Mouse (Mus musculus): ENCODE data around the gene Phf20. TPM values are rescaled to one million over a fixed set of nuclear protein-coding genes. Genes with fewer than 3 reads are reported as not detected.

Gene Phf20
- total RNA-seq, 2 experiments from 2014 or later = 76.5 to 77.4 TPM

GRCm38 (mm10) chr2:156311841-156312291 is 115.6 kb downstream of the Phf20 start:
- DNase-seq (ENCODE audit: low spot score in 2 of 2) = peak; percentile 51 to 55

- peak; percentile 85 for DNase-seq (ENCODE audit: low spot score in 2 of 2)
Measured at GRCm38 (mm10) chr2:156312297-156312897, 116.1 kb downstream of the Phf20 start, which contains the start of the genes Cnbd2 and Scand1. Gene Cnbd2, plus strand, starts transcription at chr2:156312299. Gene Scand1, minus strand, starts transcription at chr2:156312704.

GRCm38 (mm10) chr2:156313153-156313552 is 116.9 kb downstream of the Phf20 start:
- DNase-seq (ENCODE audit: low spot score in 2 of 2) = no peak

- no peak for DNase-seq (ENCODE audit: low spot score in 2 of 2)
Measured at GRCm38 (mm10) chr2:156314811-156315210, 118.5 kb downstream of the Phf20 start.

GRCm38 (mm10) chr2:156318491-156318890 is 122.2 kb downstream of the Phf20 start:
- no peak for DNase-seq (ENCODE audit: low spot score in 2 of 2)

GRCm38 (mm10) chr2:156321538-156321937 is 125.3 kb downstream of the Phf20 start:
- no peak for DNase-seq (ENCODE audit: low spot score in 2 of 2)

- peak in 1 of 2 experiments; percentile 56 for DNase-seq (ENCODE audit: low spot score in 2 of 2)
Measured at GRCm38 (mm10) chr2:156324116-156324588, 127.9 kb downstream of the Phf20 start.

- no peak for DNase-seq (ENCODE audit: low spot score in 2 of 2)
Measured at GRCm38 (mm10) chr2:156324681-156325080, 128.4 kb downstream of the Phf20 start.

GRCm38 (mm10) chr2:156330681-156331080 is 134.4 kb downstream of the Phf20 start:
- DNase-seq (ENCODE audit: low spot score in 2 of 2) = no peak

GRCm38 (mm10) chr2:156331446-156331965 is 135.2 kb downstream of the Phf20 start:
- no peak for DNase-seq (ENCODE audit: low spot score in 2 of 2)

- DNase-seq (ENCODE audit: low spot score in 2 of 2) = no peak
Measured at GRCm38 (mm10) chr2:156340078-156340477, 143.8 kb downstream of the Phf20 start.

- DNase-seq (ENCODE audit: low spot score in 2 of 2) = peak in 1 of 2 experiments; percentile 13
Measured at GRCm38 (mm10) chr2:156344775-156345532, 148.7 kb downstream of the Phf20 start.

- no peak for DNase-seq (ENCODE audit: low spot score in 2 of 2)
Measured at GRCm38 (mm10) chr2:156348812-156349211, 152.5 kb downstream of the Phf20 start.

- DNase-seq (ENCODE audit: low spot score in 2 of 2) = peak in 1 of 2 experiments; percentile 13
Measured at GRCm38 (mm10) chr2:156349286-156349848, 153.1 kb downstream of the Phf20 start.

- no peak for DNase-seq (ENCODE audit: low spot score in 2 of 2)
Measured at GRCm38 (mm10) chr2:156351243-156351642, 155.0 kb downstream of the Phf20 start.

- no peak for DNase-seq (ENCODE audit: low spot score in 2 of 2)
Measured at GRCm38 (mm10) chr2:156352413-156353165, 156.3 kb downstream of the Phf20 start.

GRCm38 (mm10) chr2:156353265-156353692 is 157.0 kb downstream of the Phf20 start:
- DNase-seq (ENCODE audit: low spot score in 2 of 2) = peak in 1 of 2 experiments; percentile 7

GRCm38 (mm10) chr2:156356031-156356430 is 159.8 kb downstream of the Phf20 start:
- peak; percentile 32 to 69 for DNase-seq (ENCODE audit: low spot score in 2 of 2)

Data from layer of hippocampus, postnatal 14 days (tissue).